Mouse (Mus musculus) testis, adult 2 months (tissue): ENCODE data around the gene Bfsp2.

Experiments
- CTCF ChIP-seq: fragments of 200-500 bp; IDR thresholded peaks from 2 replicates; pipeline ENCODE4 v1.5.1; 2012; ENCODE audit warnings: low read depth, mild to moderate bottlenecking, inconsistent platforms, low read length, moderate library complexity; ENCODE audit not compliant: control insufficient read depth, insufficient read depth, insufficient replicate concordance
- POLR2A ChIP-seq: fragments of 200-500 bp; IDR thresholded peaks from 2 replicates; pipeline ENCODE4 v1.6.1; 2012; ENCODE audit warnings: low read depth, mild to moderate bottlenecking, inconsistent platforms, low read length, moderate library complexity; ENCODE audit not compliant: control insufficient read depth

DNA sequence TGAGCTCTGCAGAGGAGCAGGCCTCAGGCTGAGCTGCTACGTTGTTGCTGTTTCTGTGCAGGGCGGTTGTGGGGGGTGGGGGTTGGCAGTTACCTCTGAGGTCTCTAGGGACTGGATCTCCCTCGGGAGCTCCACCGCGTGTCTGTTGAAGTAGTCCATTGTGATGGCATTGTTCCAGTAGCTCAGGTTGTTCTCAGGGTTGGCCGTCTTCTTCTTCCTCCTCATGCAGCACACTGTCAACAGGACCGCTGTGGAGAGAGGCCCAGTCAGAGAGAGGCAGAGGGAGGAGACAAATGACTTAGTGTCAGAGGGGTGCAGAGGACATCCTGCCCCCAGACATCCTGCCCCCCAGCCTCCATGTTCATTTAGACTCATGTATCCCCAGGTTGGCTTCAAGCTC lies 8.9 kb upstream of the Bfsp2 start:
- TF ChIP-seq CTCF = no peak
- 0 out of 2 replicates have a peak, but pooled peaks have one; percentile 25 for TF ChIP-seq POLR2A
